Mouse (Mus musculus) forebrain, embryonic 16.5 days (tissue): ENCODE results near the gene Card10. TPM values are rescaled to one million over a fixed set of nuclear protein-coding genes. Genes with fewer than 3 reads are reported as not detected.

Experiments
- ATAC-seq: fragments of 200-750 bp; cut with Nextera tagmentation; 2 replicates; pipeline ENCODE4 v1.8.0; 2017; ENCODE audit warnings: mild to moderate bottlenecking, moderate library complexity
- H3K27ac ChIP-seq: fragments of 300-500 bp; sonication (generic); 2 replicates; pipeline ENCODE4 v1.5.1; 2014; ENCODE audit warnings: low read length, control low read depth
- H3K27me3 ChIP-seq: fragments of 300-500 bp; sonication (generic); replicated peaks from 2 replicates; pipeline ENCODE4 v1.6.1; 2014; ENCODE audit warnings: low read length; ENCODE audit not compliant: control insufficient read depth, insufficient read depth
- H3K36me3 ChIP-seq: fragments of 300-500 bp; sonication (generic); 2 replicates; pipeline ENCODE4 v1.6.1; 2014; ENCODE audit not compliant: control insufficient read depth, insufficient read depth
- H3K4me1 ChIP-seq: fragments of 300-500 bp; sonication (generic); replicated peaks from 2 replicates; pipeline ENCODE4 v1.6.1; 2014; ENCODE audit warnings: low read length; ENCODE audit not compliant: control insufficient read depth, insufficient read depth
- H3K4me2 ChIP-seq: fragments of 300-500 bp; sonication (generic); 2 replicates; pipeline ENCODE4 v1.6.1; 2014; ENCODE audit warnings: mild to moderate bottlenecking, low read length, control low read depth
- H3K4me3 ChIP-seq: fragments of 300-500 bp; sonication (generic); replicated peaks from 2 replicates; pipeline ENCODE4 v1.5.1; 2014; ENCODE audit warnings: mild to moderate bottlenecking, low read length, control low read depth
- H3K9ac ChIP-seq: fragments of 300-500 bp; sonication (generic); replicated peaks from 2 replicates; pipeline ENCODE4 v1.6.1; 2014; ENCODE audit warnings: low read depth, low read length, control low read depth
- H3K9me3 ChIP-seq: fragments of 300-500 bp; sonication (generic); 2 replicates; pipeline ENCODE4 v1.6.1; 2016; ENCODE audit warnings: low read length; ENCODE audit not compliant: control insufficient read depth
- WGBS: fragments of 180-500 bp; shearing (Covaris S2); extraction: QIAGEN DNeasy Blood & Tissue Kit; methylation state at CpG from one replicate; pipeline ENCODE4 v1.1.7; 2014; 5-methylcytosine and 5-hydroxymethylcytosine counted together
- polyA plus RNA-seq: library from polyadenylated mRNA; unstranded; fragments of >200 nt; fragmentation: Nextera tagmentation; extraction: Ambion mirVana; gene quantifications from 2 replicates; pipeline ENCODE4 v1.2.1, GENCODE M21; 2015

The Card10 gene
- polyA plus RNA-seq, 1 experiment from 2014 or later: 1.3 TPM

GRCm38 (mm10) chr15:78782348-78783103 is 20.3 kb downstream of the Card10 start:
- no peaks in the 10 kb centered on the region for H3K27me3 ChIP-seq
- no peak overlapping the region for H3K9ac ChIP-seq
- no peaks in the 10 kb centered on the region for H3K36me3 ChIP-seq
- no peak for ATAC-seq
- H3K4me1 ChIP-seq: peaks cover 8% of the 10 kb centered on the region
- no peak overlapping the region for H3K4me3 ChIP-seq
- H3K27ac ChIP-seq: no peak overlapping the region
- no peak overlapping the region for H3K4me2 ChIP-seq
- WGBS: 74% methylated on average over 14 of the region's 14 CpGs
- H3K9me3 ChIP-seq: no peaks in the 10 kb centered on the region

DNA sequence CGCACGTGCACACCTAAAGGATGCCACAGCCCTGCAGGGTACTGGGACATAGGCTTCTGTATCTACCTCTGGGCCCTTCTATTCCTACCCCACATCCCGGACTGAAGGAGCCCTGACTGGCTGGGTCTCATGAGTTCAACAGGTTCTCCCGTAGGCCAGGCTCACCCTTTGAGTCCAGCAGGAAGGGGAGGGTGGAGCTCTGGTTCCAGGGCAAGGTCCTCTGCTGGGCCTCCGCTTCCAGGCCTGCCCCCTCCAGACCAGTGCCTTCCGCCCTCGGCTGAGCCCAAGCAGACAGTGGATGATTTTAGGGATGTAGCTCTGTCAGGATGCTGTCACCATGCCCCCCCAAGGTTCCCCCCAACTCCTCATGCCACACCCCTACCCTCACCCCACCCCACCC is 21.9 kb downstream of the Card10 start:
- no peak overlapping the region for H3K27ac ChIP-seq
- no peak overlapping the region for H3K4me3 ChIP-seq
- no peak overlapping the region for H3K9ac ChIP-seq
- H3K36me3 ChIP-seq: no peaks in the 10 kb centered on the region
- H3K9me3 ChIP-seq: no peaks in the 10 kb centered on the region
- H3K4me1 ChIP-seq: peaks cover 1% of the 10 kb centered on the region
- no peaks in the 10 kb centered on the region for H3K27me3 ChIP-seq
- no peak overlapping the region for H3K4me2 ChIP-seq
- 91% methylated on average over 7 of the region's 7 CpGs for WGBS
- ATAC-seq: no peak

DNA sequence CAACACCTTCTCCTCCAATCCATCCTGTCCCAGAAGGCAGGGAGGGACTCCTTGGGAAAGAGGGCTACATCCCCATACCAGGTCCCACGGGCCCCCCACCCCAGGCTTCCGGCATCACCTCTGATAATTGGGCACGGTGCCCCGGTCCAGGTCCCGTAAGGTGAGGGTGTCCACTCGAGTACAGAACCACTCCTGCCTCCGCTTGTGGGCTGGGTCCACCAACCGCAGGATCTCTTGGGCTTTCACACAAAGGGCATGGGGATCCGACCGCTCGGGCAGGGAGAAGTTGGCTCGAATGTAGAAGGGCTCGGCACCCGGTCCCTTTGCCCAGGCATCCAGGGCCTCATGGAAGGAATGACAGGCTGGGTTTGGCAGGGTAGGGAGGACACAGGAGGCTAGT is 22.5 kb downstream of the Card10 start:
- 92% methylated on average over 14 of the region's 14 CpGs for WGBS
- no peak for ATAC-seq

DNA sequence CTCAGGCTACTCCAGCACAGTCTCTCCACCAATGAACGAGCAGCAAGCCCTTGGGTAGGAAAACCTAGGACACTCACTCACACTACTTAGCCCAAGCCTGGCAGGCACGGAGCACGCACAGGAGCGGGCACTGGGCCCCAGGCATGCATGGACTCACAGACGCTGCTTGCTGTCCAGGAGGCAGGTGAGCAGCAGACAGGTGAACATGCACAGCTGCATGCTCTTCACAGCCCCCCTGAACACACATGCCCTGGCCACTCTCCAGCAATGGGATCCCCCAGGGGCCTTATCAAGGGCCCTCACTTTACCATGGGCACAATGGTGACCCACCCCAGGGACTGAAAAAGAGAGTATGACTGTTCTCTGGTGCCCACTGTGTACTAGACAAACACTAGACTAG is 23.2 kb downstream of the Card10 start:
- Histone ChIP-seq H3K4me1 (no peaks in the 10 kb centered on the region; the same call in none of the 2 replicates), H3K4me2 (no peak overlapping the region), H3K4me3 (no peak overlapping the region), H3K9me3 (no peaks in the 10 kb centered on the region), H3K27ac (no peak overlapping the region), H3K36me3 (no peaks in the 10 kb centered on the region), H3K9ac (no peak overlapping the region), H3K27me3 (no peaks in the 10 kb centered on the region)
- 89% methylated on average over 5 of the region's 5 CpGs for WGBS
- ATAC-seq: no peak

More for the DNA sequence above, 22.5 kb downstream of the Card10 start:
- Histone ChIP-seq H3K27ac (no peak overlapping the region), H3K36me3 (no peaks in the 10 kb centered on the region), H3K9ac (no peak overlapping the region), H3K4me3 (no peak overlapping the region), H3K4me1 (no peaks in the 10 kb centered on the region; the same call in none of the 2 replicates), H3K27me3 (no peaks in the 10 kb centered on the region), H3K4me2 (no peak overlapping the region), H3K9me3 (no peaks in the 10 kb centered on the region)

- Histone ChIP-seq H3K36me3 (no peaks in the 10 kb centered on the region), H3K9ac (no peak overlapping the region), H3K27me3 (no peaks in the 10 kb centered on the region), H3K4me1 (no peaks in the 10 kb centered on the region; the same call in none of the 2 replicates), H3K4me2 (no peak overlapping the region), H3K4me3 (no peak overlapping the region), H3K9me3 (no peaks in the 10 kb centered on the region), H3K27ac (no peak overlapping the region)
- ATAC-seq: no peak
- 74% methylated on average over 8 of the region's 8 CpGs for WGBS
Measured at GRCm38 (mm10) chr15:78779253-78779652, 23.6 kb downstream of the Card10 start.

DNA sequence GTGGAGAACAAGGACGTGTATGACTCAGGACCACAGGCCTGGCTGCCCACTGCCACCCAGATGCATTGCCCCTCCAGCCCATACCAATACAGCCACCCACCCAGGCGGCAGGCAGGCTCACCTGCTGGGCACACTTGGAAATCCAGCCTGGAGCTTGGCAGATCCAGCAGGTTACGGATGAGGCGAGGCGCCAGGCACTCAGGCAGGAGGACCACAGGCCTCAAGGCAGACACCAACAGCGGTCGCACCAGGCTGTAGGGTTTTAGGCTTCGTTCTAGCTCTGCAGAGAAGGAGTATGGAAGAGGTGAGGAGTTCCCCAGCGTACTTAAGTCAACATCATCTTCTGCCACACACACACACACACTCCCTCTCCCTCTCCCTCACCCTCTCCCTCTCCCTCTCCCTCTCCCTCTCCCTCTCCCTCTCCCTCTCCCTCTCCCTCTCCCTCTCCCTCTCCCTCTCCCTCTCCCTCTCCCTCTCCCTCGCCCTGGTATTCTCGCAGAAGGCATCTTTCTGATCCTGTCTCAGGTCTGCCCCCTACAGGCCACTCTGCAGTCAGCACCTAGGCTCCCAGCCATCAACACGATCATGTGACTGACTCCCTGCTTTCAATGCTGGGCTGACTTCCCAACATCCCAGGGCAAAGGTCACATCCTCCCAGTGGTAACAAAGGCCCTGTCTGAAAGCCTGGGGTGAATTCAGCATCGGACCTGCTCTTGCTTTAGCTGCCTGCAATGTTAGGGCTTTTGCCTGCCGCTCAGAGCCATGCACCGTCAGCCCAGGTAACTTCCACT is 24.6 kb downstream of the Card10 start:
- no peak for ATAC-seq
- no peak overlapping the region for H3K4me2 ChIP-seq
- H3K4me3 ChIP-seq: no peak overlapping the region
- H3K27ac ChIP-seq: peak overlapping the region; percentile 37; the same call in 1 of the 2 replicates
- H3K4me1 ChIP-seq: peaks cover 9% of the 10 kb centered on the region
- no peaks in the 10 kb centered on the region for H3K27me3 ChIP-seq
- 38% methylated on average over 14 of the region's 15 CpGs for WGBS
- no peak overlapping the region for H3K9ac ChIP-seq
- no peaks in the 10 kb centered on the region for H3K9me3 ChIP-seq
- no peaks in the 10 kb centered on the region for H3K36me3 ChIP-seq

DNA sequence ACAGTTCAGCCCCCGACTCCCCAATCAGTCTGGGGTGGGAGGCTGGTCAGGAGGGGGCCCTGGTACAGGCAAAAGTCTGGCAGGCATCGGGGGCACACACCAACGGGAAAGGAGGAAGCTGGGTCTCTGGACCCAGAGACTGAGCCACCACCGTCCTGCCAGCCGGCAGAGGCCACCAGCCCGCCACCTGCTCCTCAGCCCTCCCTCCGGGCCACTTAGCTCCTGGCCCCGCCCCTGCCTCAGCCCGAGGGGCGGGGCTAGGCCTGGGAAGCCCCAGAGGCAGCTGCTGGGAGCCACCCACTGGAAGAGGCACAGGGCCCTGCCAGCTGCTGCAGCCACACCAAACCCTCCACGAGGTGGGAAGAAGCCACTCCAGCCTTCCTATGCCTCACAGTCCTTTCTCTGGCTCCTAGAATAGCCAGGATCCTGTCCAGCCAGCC is 29.5 kb downstream of the Card10 start, which contains the start of gene Mfng:
Mfng (minus strand) TSS at position 186 of the 440 bp plus-strand sequence.
- Histone ChIP-seq H3K9ac (peak within 1 kb of the TSS; percentile 55), H3K4me3 (peak within 1 kb of the TSS; percentile 38), H3K36me3 (no peaks in the 10 kb centered on the region), H3K9me3 (no peaks in the 10 kb centered on the region), H3K27ac (peak within 1 kb of the TSS; percentile 96), H3K27me3 (no peaks in the 10 kb centered on the region), H3K4me1 (peaks cover 44% of the 10 kb centered on the region), H3K4me2 (peak within 1 kb of the TSS; percentile 56)
- WGBS: 0% methylated on average over 11 of the region's 11 CpGs
- peak; percentile 69 for ATAC-seq

GRCm38 (mm10) chr15:78772856-78773255 is 30.0 kb downstream of the Card10 start:
- WGBS: 23% methylated on average over 14 of the region's 14 CpGs
- Histone ChIP-seq H3K27ac (peak overlapping the region; percentile 96), H3K36me3 (no peaks in the 10 kb centered on the region), H3K9me3 (no peaks in the 10 kb centered on the region), H3K27me3 (no peaks in the 10 kb centered on the region), H3K4me3 (peak overlapping the region; percentile 38), H3K9ac (peak overlapping the region; percentile 55), H3K4me1 (peaks cover 48% of the 10 kb centered on the region), H3K4me2 (peak overlapping the region; percentile 56)
- ATAC-seq: 0 out of 2 replicates have a peak, but pooled peaks have one; percentile 1

DNA sequence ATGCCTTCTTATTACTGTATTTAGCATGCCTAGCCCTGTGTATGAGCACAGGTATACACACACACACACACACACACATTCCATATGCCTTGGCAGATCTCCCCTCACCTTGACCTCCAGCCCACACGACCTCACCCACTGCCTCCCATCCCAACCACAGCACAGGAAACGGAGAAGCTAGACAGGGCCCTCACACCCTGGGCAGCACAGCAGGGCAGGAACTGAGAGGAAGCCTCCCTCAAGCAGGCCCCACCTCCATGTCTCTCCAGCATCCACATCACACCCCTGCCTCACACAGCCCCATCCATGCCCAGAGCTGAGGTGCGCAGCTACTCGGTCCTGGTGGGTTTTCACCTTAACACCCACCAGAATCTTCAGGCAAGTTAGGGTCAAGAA is 30.5 kb downstream of the Card10 start:
- H3K36me3 ChIP-seq: no peaks in the 10 kb centered on the region
- H3K4me2 ChIP-seq: peak overlapping the region; percentile 56
- ATAC-seq: no peak
- no peaks in the 10 kb centered on the region for H3K9me3 ChIP-seq
- peaks cover 52% of the 10 kb centered on the region for H3K4me1 ChIP-seq
- H3K4me3 ChIP-seq: peak overlapping the region; percentile 38
- WGBS: 38% methylated on average over 4 of the region's 4 CpGs
- H3K27me3 ChIP-seq: no peaks in the 10 kb centered on the region
- peak overlapping the region; percentile 96 for H3K27ac ChIP-seq
- H3K9ac ChIP-seq: peak overlapping the region; percentile 55
